Mouse (Mus musculus) CH12.LX (cell line): ENCODE data around the gene Pgap3. TPM values are rescaled to one million over a fixed set of nuclear protein-coding genes. Genes with fewer than 3 reads are reported as not detected.

Source experiments
- DNase-seq: peaks from one replicate; pipeline ENCODE4 v3.0.0-alpha.2; 2013; ENCODE audit errors: extremely low read depth
- H3K27ac ChIP-seq: 2 replicates; pipeline ENCODE4 v1.5.1; 2012; ENCODE audit warnings: low read depth, mild to moderate bottlenecking, control low read depth, moderate library complexity; ENCODE audit not compliant: insufficient read depth
- H3K27me3 ChIP-seq: replicated peaks from 2 replicates; pipeline ENCODE3; 2012; ENCODE audit warnings: inconsistent platforms
- H3K36me3 ChIP-seq, 2 experiments: replicated peaks in 1 of 2; 2 replicates each; pipeline versions ENCODE3 to v1.6.1; 2012; ENCODE audit warnings: inconsistent platforms in 1 of 2, low read length in 1 of 2, mild to moderate bottlenecking in 1 of 2, mixed read lengths in 1 of 2, moderate library complexity in 1 of 2; ENCODE audit not compliant: control insufficient read depth in 1 of 2, insufficient read depth in 1 of 2
- H3K4me1 ChIP-seq, 2 experiments: 2 replicates each; pipeline ENCODE4 v1.6.1; 2012; ENCODE audit warnings: inconsistent platforms in 1 of 2, moderate library complexity in 1 of 2; ENCODE audit not compliant: insufficient read depth in 2 of 2, control insufficient read depth in 1 of 2
- H3K4me2 ChIP-seq: 2 replicates; pipeline ENCODE4 v1.6.1; 2012; ENCODE audit warnings: low read depth, mild to moderate bottlenecking, control low read depth; ENCODE audit not compliant: poor library complexity, insufficient read depth, severe bottlenecking
- H3K4me3 ChIP-seq, 3 experiments: fragments of 150-350 bp in 1 of 3; sonication (generic) in 1 of 3; replicated peaks in 1 of 3; 2 replicates each; pipeline versions ENCODE3 to v1.5.1; 2011 to 2012; ENCODE audit warnings: low read depth in 2 of 3, low read length in 2 of 3, mild to moderate bottlenecking in 2 of 3, moderate library complexity in 2 of 3, control low read depth in 1 of 3, improper control_type of control experiment in 1 of 3, inconsistent platforms in 1 of 3, mixed read lengths in 1 of 3; ENCODE audit not compliant: poor library complexity in 1 of 3
- H3K79me2 ChIP-seq: replicated peaks from 2 replicates; pipeline ENCODE4 v1.6.1; 2012; ENCODE audit warnings: mild to moderate bottlenecking, moderate library complexity; ENCODE audit not compliant: control insufficient read depth, poor library complexity, insufficient read depth, severe bottlenecking; ENCODE audit errors: extremely low read depth
- H3K9ac ChIP-seq: 2 replicates; pipeline ENCODE4 v1.6.1; 2012; ENCODE audit warnings: low read depth, mild to moderate bottlenecking, control low read depth, moderate library complexity; ENCODE audit not compliant: insufficient read depth
- H3K9me3 ChIP-seq: replicated peaks from 2 replicates; pipeline ENCODE3; 2012; ENCODE audit warnings: low read length, inconsistent platforms, mixed read lengths
- BHLHE40 ChIP-seq: IDR thresholded peaks from 2 replicates; pipeline ENCODE4 v1.6.1; 2011; ENCODE audit warnings: mild to moderate bottlenecking, low read depth, low read length, improper control_type of control experiment
- CHD1 ChIP-seq: IDR thresholded peaks from 2 replicates; pipeline ENCODE4 v1.6.1; 2012; ENCODE audit warnings: low read depth, low read length, improper control_type of control experiment, inconsistent platforms
- CHD2 ChIP-seq: IDR thresholded peaks from 2 replicates; pipeline ENCODE4 v1.6.1; 2011; ENCODE audit warnings: low read length, improper control_type of control experiment
- CTCF ChIP-seq, 2 experiments: IDR thresholded peaks in 1 of 2; conservative IDR thresholded peaks in 1 of 2; 2 replicates each; pipeline ENCODE4 v1.5.1; 2011 to 2012; ENCODE audit warnings: low read depth in 2 of 2, low read length in 2 of 2, improper control_type of control experiment in 1 of 2, inconsistent platforms in 1 of 2, mild to moderate bottlenecking in 1 of 2, moderate library complexity in 1 of 2
- E2F4 ChIP-seq: IDR thresholded peaks from 2 replicates; pipeline ENCODE4 v1.6.1; 2011; ENCODE audit warnings: low read depth, low read length, improper control_type of control experiment; ENCODE audit not compliant: insufficient replicate concordance
- ELF1 ChIP-seq: IDR thresholded peaks from 2 replicates; pipeline ENCODE4 v1.6.1; 2014; ENCODE audit warnings: low read depth, mild to moderate bottlenecking, inconsistent platforms, low read length, improper control_type of control experiment
- EP300 ChIP-seq: IDR thresholded peaks from 2 replicates; pipeline ENCODE4 v1.6.1; 2011; ENCODE audit warnings: low read length, improper control_type of control experiment
- ETS1 ChIP-seq: conservative IDR thresholded peaks from 2 replicates; pipeline ENCODE4 v1.6.1; 2012; ENCODE audit warnings: low read depth, mild to moderate bottlenecking, inconsistent platforms, low read length, improper control_type of control experiment, moderate library complexity
- GABPA ChIP-seq: IDR thresholded peaks from 2 replicates; pipeline ENCODE4 v1.6.1; 2012; ENCODE audit warnings: low read depth, low read length, improper control_type of control experiment, inconsistent platforms; ENCODE audit not compliant: insufficient replicate concordance
- HCFC1 ChIP-seq: IDR thresholded peaks from 2 replicates; pipeline ENCODE4 v1.6.1; 2012; ENCODE audit warnings: low read depth, mild to moderate bottlenecking, inconsistent platforms, low read length, improper control_type of control experiment
- IRF4 ChIP-seq: IDR thresholded peaks from 2 replicates; pipeline ENCODE4 v1.6.1; 2014; ENCODE audit warnings: low read depth, mild to moderate bottlenecking, inconsistent platforms, low read length, improper control_type of control experiment
- JUN ChIP-seq: IDR thresholded peaks from 2 replicates; pipeline ENCODE4 v1.6.1; 2011; ENCODE audit warnings: low read depth, mild to moderate bottlenecking, low read length, improper control_type of control experiment, moderate library complexity; ENCODE audit not compliant: insufficient read depth
- JUND ChIP-seq: conservative IDR thresholded peaks from 2 replicates; pipeline ENCODE4 v1.6.1; 2011; ENCODE audit warnings: low read depth, low read length, improper control_type of control experiment
- MAFK ChIP-seq: IDR thresholded peaks from 2 replicates; pipeline ENCODE4 v1.6.1; 2011; ENCODE audit warnings: low read length, improper control_type of control experiment; ENCODE audit not compliant: insufficient replicate concordance
- MAZ ChIP-seq: IDR thresholded peaks from 2 replicates; pipeline ENCODE4 v1.6.1; 2012; ENCODE audit warnings: low read depth, mild to moderate bottlenecking, inconsistent platforms, low read length, improper control_type of control experiment, moderate library complexity
- MEF2A ChIP-seq: IDR thresholded peaks from 2 replicates; pipeline ENCODE4 v1.6.1; 2014; ENCODE audit warnings: low read depth, mild to moderate bottlenecking, inconsistent platforms, low read length, improper control_type of control experiment, borderline replicate concordance
- MXI1 ChIP-seq: IDR thresholded peaks from 2 replicates; pipeline ENCODE4 v1.6.1; 2011; ENCODE audit warnings: mild to moderate bottlenecking, low read depth, low read length, improper control_type of control experiment
- MYC ChIP-seq: IDR thresholded peaks from 2 replicates; pipeline ENCODE4 v1.6.1; 2011; ENCODE audit warnings: low read depth, mild to moderate bottlenecking, improper control_type of control experiment, low read length
- NELFE ChIP-seq: IDR thresholded peaks from 2 replicates; pipeline ENCODE4 v1.6.1; 2011; ENCODE audit warnings: low read depth, low read length, improper control_type of control experiment
- NRF1 ChIP-seq: IDR thresholded peaks from 2 replicates; pipeline ENCODE4 v1.6.1; 2014; ENCODE audit warnings: low read depth, mild to moderate bottlenecking, inconsistent platforms, low read length, improper control_type of control experiment, moderate library complexity
- PAX5 ChIP-seq: IDR thresholded peaks from 2 replicates; pipeline ENCODE4 v1.6.1; 2012; ENCODE audit warnings: low read length, inconsistent platforms, mixed read lengths
- RCOR1 ChIP-seq: conservative IDR thresholded peaks from 2 replicates; pipeline ENCODE4 v1.6.1; 2012; ENCODE audit warnings: low read depth, mild to moderate bottlenecking, inconsistent platforms, low read length, improper control_type of control experiment
- SMC3 ChIP-seq: IDR thresholded peaks from 2 replicates; pipeline ENCODE4 v1.6.1; 2011; ENCODE audit warnings: low read depth, low read length, improper control_type of control experiment
- UBTF ChIP-seq: IDR thresholded peaks from 2 replicates; pipeline ENCODE4 v1.6.1; 2012; ENCODE audit warnings: low read depth, mild to moderate bottlenecking, inconsistent platforms, low read length, improper control_type of control experiment, moderate library complexity
- USF1 ChIP-seq: IDR thresholded peaks from 2 replicates; pipeline ENCODE4 v1.6.1; 2014; ENCODE audit warnings: low read depth, mild to moderate bottlenecking, inconsistent platforms, low read length, improper control_type of control experiment
- ZC3H11A ChIP-seq: IDR thresholded peaks from 2 replicates; pipeline ENCODE4 v1.6.1; 2012; ENCODE audit warnings: low read depth, mild to moderate bottlenecking, inconsistent platforms, low read length, improper control_type of control experiment
- ZKSCAN1 ChIP-seq: IDR thresholded peaks from 2 replicates; pipeline ENCODE4 v1.6.1; 2012; ENCODE audit warnings: low read depth, inconsistent platforms, low read length, improper control_type of control experiment, borderline replicate concordance
- ZMIZ1 ChIP-seq: IDR thresholded peaks from 2 replicates; pipeline ENCODE4 v1.6.1; 2012; ENCODE audit warnings: low read depth, mild to moderate bottlenecking, inconsistent platforms, low read length, improper control_type of control experiment
- dilution Hi-C: fragments of 300-500 bp; cut with MboI; formaldehyde crosslinking; loops from 2 replicates; pipeline ENCODE4 v1.14.3; 2020; ENCODE audit warnings: low sequenced_read_pairs; ENCODE audit not compliant: extremely low pct_unique_long_range_greater_than_20kb, extremely low pct_ligation_motif_present
- in situ Hi-C: fragments of 300-500 bp; cut with MboI; formaldehyde crosslinking; loops from 3 replicates; pipeline ENCODE4 v1.14.3; 2019; ENCODE audit warnings: low sequenced_read_pairs, low pct_ligation_motif_present, low pct_unique_long_range_greater_than_20kb, mixed read lengths
- polyA plus RNA-seq: library from polyadenylated mRNA; unstranded; fragments of >175 nt; gene quantifications from 2 replicates; pipeline ENCODE4 v1.2.1, GENCODE M21; 2012; ENCODE audit warnings: low read depth; ENCODE audit not compliant: insufficient read length
- total RNA-seq, 2 experiments: library from RNA; depleted of rRNA; stranded (reverse); fragments of 300-350 nt in 1 of 2; fragments of >200 nt in 1 of 2; gene quantifications; 2 replicates each; pipeline ENCODE4 v1.2.3; 2012 to 2014

Pgap3 gene
- total and polyA plus RNA-seq, 3 experiments = 3.3 to 6.9 (median 6.5) TPM

- H3K4me1 ChIP-seq = no peaks in the 10 kb centered on the region
- no peak overlapping the region for H3K27ac ChIP-seq
- in situ Hi-C loops (no loop called here), dilution Hi-C loops (no loop called here)
- no peak overlapping the region for H3K4me3 ChIP-seq
- TF ChIP-seq IRF4 = no peak
- TF ChIP-seq UBTF = no peak
- no peak for TF ChIP-seq MXI1
- TF ChIP-seq USF1 = no peak
- TF ChIP-seq MAZ = no peak
- TF ChIP-seq MEF2A = no peak
- no peak for TF ChIP-seq ETS1
- TF ChIP-seq CTCF (conservative IDR thresholded peaks at IDR 0.05 in 1 of 2, IDR thresholded peaks at IDR 0.05 in 1 of 2; ENCODE audit: low read depth in 2 of 2, low read length in 2 of 2) = no peak
- TF ChIP-seq JUND = no peak
- TF ChIP-seq SMC3 = no peak
- no peak for TF ChIP-seq BHLHE40
- TF ChIP-seq EP300 = no peak
- TF ChIP-seq ELF1 = no peak
- no peak for TF ChIP-seq HCFC1
- no peak for TF ChIP-seq RCOR1
- no peak for DNase-seq
- H3K9ac ChIP-seq = no peak overlapping the region
- no peaks in the 10 kb centered on the region for H3K27me3 ChIP-seq
- no peak overlapping the region for H3K4me2 ChIP-seq
- H3K9me3 ChIP-seq = no peaks in the 10 kb centered on the region
- H3K79me2 ChIP-seq = no peaks in the 10 kb centered on the region
- peaks cover 62 to 87% of the 10 kb centered on the region in 2 experiments for H3K36me3 ChIP-seq
Measured at GRCm38 (mm10) chr11:98377787-98378186, 22.5 kb downstream of the Pgap3 start.

DNA sequence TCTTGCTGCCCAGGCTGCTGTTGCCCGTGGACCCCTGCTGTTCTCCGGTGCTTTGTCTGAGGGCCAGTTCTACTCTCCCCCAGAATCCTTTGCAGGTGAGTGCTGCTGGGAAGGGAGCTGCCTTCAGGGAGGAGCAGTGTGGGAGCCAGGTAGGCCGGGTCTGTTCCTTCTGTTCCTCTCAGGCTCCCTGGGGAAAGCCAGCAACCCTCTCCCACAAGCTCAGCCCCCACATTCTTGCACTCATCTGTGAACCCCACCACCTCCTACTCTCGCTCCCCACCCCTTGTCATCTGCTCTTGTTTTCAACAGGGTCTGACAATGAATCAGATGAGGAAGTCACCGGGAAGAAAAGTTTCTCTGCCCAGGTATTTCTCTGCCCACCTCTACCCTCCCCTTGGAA, 23.5 kb downstream of the Pgap3 start:
- Histone ChIP-seq H3K27ac (no peak overlapping the region), H3K79me2 (no peaks in the 10 kb centered on the region), H3K4me1 (no peaks in the 10 kb centered on the region), H3K9me3 (no peaks in the 10 kb centered on the region), H3K36me3 (peaks cover 65 to 93% of the 10 kb centered on the region in 2 experiments), H3K4me3 (no peak overlapping the region), H3K27me3 (no peaks in the 10 kb centered on the region), H3K4me2 (no peak overlapping the region), H3K9ac (no peak overlapping the region)
- no peak for TF ChIP-seq EP300
- no peak for TF ChIP-seq NELFE
- TF ChIP-seq CHD1 = no peak
- no peak for TF ChIP-seq JUND
- TF ChIP-seq CTCF (conservative IDR thresholded peaks at IDR 0.05 in 1 of 2, IDR thresholded peaks at IDR 0.05 in 1 of 2; ENCODE audit: low read depth in 2 of 2, low read length in 2 of 2) = no peak
- no peak for TF ChIP-seq IRF4
- no peak for TF ChIP-seq GABPA
- no peak for TF ChIP-seq RCOR1
- TF ChIP-seq ZKSCAN1 = no peak
- TF ChIP-seq NRF1 = no peak
- TF ChIP-seq MAFK = no peak
- TF ChIP-seq MXI1 = no peak
- no peak for TF ChIP-seq CHD2
- TF ChIP-seq JUN = no peak
- no peak for TF ChIP-seq PAX5
- no peak for TF ChIP-seq ZC3H11A
- TF ChIP-seq USF1 = no peak
- TF ChIP-seq E2F4 = no peak
- TF ChIP-seq ZMIZ1 = no peak
- TF ChIP-seq MYC = no peak
- no peak for DNase-seq
- dilution Hi-C loops (no loop called here), in situ Hi-C loops (no loop called here)
